Mouse (Mus musculus) hindbrain, postnatal 0 days (tissue): ENCODE measurements at regions not wholly inside any gene's neighbourhood (a gene's known extent, or its start where the extent isn't known, plus 50 kb on each side); places are given as distances from the start of the nearest gene placed in this dataset.

Source experiments
- ATAC-seq: fragments of 200-750 bp; cut with Nextera tagmentation; 2 replicates; pipeline ENCODE4 v1.8.0; 2017; ENCODE audit warnings: mild to moderate bottlenecking, moderate TSS enrichment, moderate library complexity
- DNase-seq: peaks from one replicate; pipeline ENCODE4 v3.0.0-alpha.2; 2015; ENCODE audit warnings: low spot score
- H3K27ac ChIP-seq: fragments of 300-500 bp; sonication (generic); 2 replicates; pipeline ENCODE4 v1.5.1; 2014; ENCODE audit warnings: mild to moderate bottlenecking
- H3K27me3 ChIP-seq: fragments of 300-500 bp; sonication (generic); 2 replicates; pipeline ENCODE4 v1.6.1; 2014; ENCODE audit warnings: low read length, mixed read lengths; ENCODE audit not compliant: insufficient read depth
- H3K36me3 ChIP-seq: fragments of 300-500 bp; sonication (generic); 2 replicates; pipeline ENCODE4 v1.6.1; 2014; ENCODE audit warnings: low read length, mixed read lengths; ENCODE audit not compliant: insufficient read depth
- H3K4me1 ChIP-seq: fragments of 300-500 bp; sonication (generic); 2 replicates; pipeline ENCODE4 v1.6.1; 2014; ENCODE audit warnings: antibody characterized with exemption, low read length, mixed read lengths; ENCODE audit not compliant: insufficient read depth
- H3K4me2 ChIP-seq: fragments of 300-500 bp; sonication (generic); 2 replicates; pipeline ENCODE4 v1.6.1; 2014; ENCODE audit warnings: low read depth, mild to moderate bottlenecking, low read length, moderate library complexity, mixed read lengths
- H3K4me3 ChIP-seq: fragments of 300-500 bp; sonication (generic); 2 replicates; pipeline ENCODE4 v1.5.1; 2014; ENCODE audit warnings: low read length
- H3K9ac ChIP-seq: fragments of 300-500 bp; sonication (generic); replicated peaks from 2 replicates; pipeline ENCODE4 v1.6.1; 2014; ENCODE audit warnings: mild to moderate bottlenecking, low read length, moderate library complexity, mixed read lengths
- H3K9me3 ChIP-seq: fragments of 300-500 bp; sonication (generic); 2 replicates; pipeline ENCODE4 v1.6.1; 2016; ENCODE audit warnings: low read length, mixed read lengths
- CTCF ChIP-seq: IDR thresholded peaks from 2 replicates; pipeline ENCODE4 v1.5.1; 2016; ENCODE audit warnings: antibody characterized with exemption, control low read depth, low read depth
- WGBS: fragments of 180-500 bp; shearing (Covaris S2); extraction: QIAGEN DNeasy Blood & Tissue Kit; methylation state at CpG from one replicate; pipeline ENCODE4 v1.1.7; 2014; 5-methylcytosine and 5-hydroxymethylcytosine counted together

GRCm38 (mm10) chr3:126011269-126011668 is 72.8 kb upstream of the Ugt8a start:
- Histone ChIP-seq H3K4me2 (no peak overlapping the region), H3K27ac (no peak overlapping the region), H3K4me1 (no peaks in the 10 kb centered on the region), H3K27me3 (no peaks in the 10 kb centered on the region), H3K9me3 (no peaks in the 10 kb centered on the region), H3K36me3 (no peaks in the 10 kb centered on the region), H3K9ac (no peak overlapping the region), H3K4me3 (no peak overlapping the region)
- TF ChIP-seq CTCF: no peak
- ATAC-seq (no peak), DNase-seq (peak; percentile 27)

GRCm38 (mm10) chr3:126016166-126016565 is 77.7 kb upstream of the Ugt8a start:
- H3K36me3 ChIP-seq: no peaks in the 10 kb centered on the region
- no peak overlapping the region for H3K9ac ChIP-seq
- H3K4me2 ChIP-seq: no peak overlapping the region
- no peak for DNase-seq
- no peak overlapping the region for H3K4me3 ChIP-seq
- WGBS: 86% methylated on average over 4 of the region's 4 CpGs
- H3K9me3 ChIP-seq: no peaks in the 10 kb centered on the region
- no peaks in the 10 kb centered on the region for H3K4me1 ChIP-seq
- no peak for TF ChIP-seq CTCF
- ATAC-seq: no peak
- H3K27ac ChIP-seq: no peak overlapping the region
- H3K27me3 ChIP-seq: no peaks in the 10 kb centered on the region

- TF ChIP-seq CTCF: no peak
- ATAC-seq: no peak
- WGBS: 17% methylated on average over 3 of the region's 3 CpGs
- Histone ChIP-seq H3K4me3 (no peak overlapping the region), H3K27me3 (no peaks in the 10 kb centered on the region), H3K9ac (no peak overlapping the region), H3K4me2 (no peak overlapping the region), H3K4me1 (no peaks in the 10 kb centered on the region), H3K27ac (no peak overlapping the region), H3K36me3 (no peaks in the 10 kb centered on the region), H3K9me3 (no peaks in the 10 kb centered on the region)
- no peak for DNase-seq
Measured at GRCm38 (mm10) chr3:126044327-126044726, 105.9 kb upstream of the Ugt8a start.

- H3K4me2 ChIP-seq: no peak overlapping the region
- no peaks in the 10 kb centered on the region for H3K4me1 ChIP-seq
- 54% methylated on average over 2 of the region's 2 CpGs for WGBS
- H3K9me3 ChIP-seq: no peaks in the 10 kb centered on the region
- H3K36me3 ChIP-seq: no peaks in the 10 kb centered on the region
- peak; percentile 48 for TF ChIP-seq CTCF
- no peaks in the 10 kb centered on the region for H3K27me3 ChIP-seq
- ATAC-seq: no peak
- H3K4me3 ChIP-seq: no peak overlapping the region
- peak; percentile 44 for DNase-seq
- no peak overlapping the region for H3K9ac ChIP-seq
- no peak overlapping the region for H3K27ac ChIP-seq
Measured at GRCm38 (mm10) chr3:126044861-126045260, 106.4 kb upstream of the Ugt8a start.

GRCm38 (mm10) chr3:126045992-126046786 is 107.8 kb upstream of the Ugt8a start:
- 61% methylated on average over 9 of the region's 9 CpGs for WGBS
- ATAC-seq (no peak; the same call in 1 of the 2 replicates), DNase-seq (peak; percentile 79)
- no peak overlapping the region for H3K9ac ChIP-seq
- H3K27ac ChIP-seq: no peak overlapping the region
- no peak overlapping the region for H3K4me2 ChIP-seq
- no peaks in the 10 kb centered on the region for H3K27me3 ChIP-seq
- TF ChIP-seq CTCF: peak; percentile 54
- no peak overlapping the region for H3K4me3 ChIP-seq
- no peaks in the 10 kb centered on the region for H3K9me3 ChIP-seq
- no peaks in the 10 kb centered on the region for H3K36me3 ChIP-seq
- H3K4me1 ChIP-seq: no peaks in the 10 kb centered on the region

GRCm38 (mm10) chr3:126058585-126058984 is 120.2 kb upstream of the Ugt8a start:
- Histone ChIP-seq H3K4me1 (no peaks in the 10 kb centered on the region), H3K27me3 (no peaks in the 10 kb centered on the region), H3K4me2 (no peak overlapping the region), H3K9me3 (no peaks in the 10 kb centered on the region), H3K27ac (no peak overlapping the region), H3K4me3 (no peak overlapping the region), H3K36me3 (no peaks in the 10 kb centered on the region), H3K9ac (no peak overlapping the region)
- ATAC-seq (no peak), DNase-seq (peak; percentile 8)
- no peak for TF ChIP-seq CTCF

GRCm38 (mm10) chr3:126105086-126105485 is 166.7 kb upstream of the Ugt8a start:
- DNase-seq: no peak
- 98% methylated on average over 2 of the region's 2 CpGs for WGBS
- no peak for ATAC-seq
- Histone ChIP-seq H3K4me2 (no peak overlapping the region), H3K9ac (no peak overlapping the region), H3K27ac (no peak overlapping the region), H3K27me3 (no peaks in the 10 kb centered on the region), H3K4me1 (no peaks in the 10 kb centered on the region), H3K9me3 (no peaks in the 10 kb centered on the region), H3K36me3 (no peaks in the 10 kb centered on the region), H3K4me3 (no peak overlapping the region)
- TF ChIP-seq CTCF: no peak
